Mouse (Mus musculus): ENCODE data around the gene Rbms2.
"Not testable (repeated sequence)": the region's sequence is repeated elsewhere in the genome, so short reads cannot be mapped to it uniquely, and the experiment has no call there.

The Rbms2 gene

GRCm38 (mm10) chr10:128090651-128091563 is 89.2 kb downstream of the Rbms2 start:
- DNase-seq (ENCODE audit: low spot score), result peak; percentile 57

- no peak for DNase-seq (ENCODE audit: low spot score)
Observed at GRCm38 (mm10) chr10:128089842-128090241, 90.3 kb downstream of the Rbms2 start.

- DNase-seq (ENCODE audit: low spot score), result no peak
Observed at GRCm38 (mm10) chr10:128088181-128088580, 91.9 kb downstream of the Rbms2 start.

- DNase-seq (ENCODE audit: low spot score), result not testable (repeated sequence)
Observed at GRCm38 (mm10) chr10:128087216-128087615, 92.9 kb downstream of the Rbms2 start.

- DNase-seq (ENCODE audit: low spot score), result no peak
Observed at GRCm38 (mm10) chr10:128086391-128086790, 93.7 kb downstream of the Rbms2 start.

- DNase-seq (ENCODE audit: low spot score), result no peak
Observed at GRCm38 (mm10) chr10:128084160-128084559, 95.9 kb downstream of the Rbms2 start.

- no peak for DNase-seq (ENCODE audit: low spot score)
Observed at GRCm38 (mm10) chr10:128083688-128084087, 96.4 kb downstream of the Rbms2 start.

- DNase-seq (ENCODE audit: low spot score), result peak; percentile 94
Observed at GRCm38 (mm10) chr10:128082880-128083421, 97.1 kb downstream of the Rbms2 start, which contains the start of gene Atp5b. TSS of gene Atp5b (plus strand) at chr10:128083273.

GRCm38 (mm10) chr10:128082477-128082808 is 97.7 kb downstream of the Rbms2 start:
- no peak for DNase-seq (ENCODE audit: low spot score)

- no peak for DNase-seq (ENCODE audit: low spot score)
Observed at GRCm38 (mm10) chr10:128081807-128082476, 98.2 kb downstream of the Rbms2 start.
